ENCODE assay signal across 20 mouse cellular contexts in the genomic region with DNA sequence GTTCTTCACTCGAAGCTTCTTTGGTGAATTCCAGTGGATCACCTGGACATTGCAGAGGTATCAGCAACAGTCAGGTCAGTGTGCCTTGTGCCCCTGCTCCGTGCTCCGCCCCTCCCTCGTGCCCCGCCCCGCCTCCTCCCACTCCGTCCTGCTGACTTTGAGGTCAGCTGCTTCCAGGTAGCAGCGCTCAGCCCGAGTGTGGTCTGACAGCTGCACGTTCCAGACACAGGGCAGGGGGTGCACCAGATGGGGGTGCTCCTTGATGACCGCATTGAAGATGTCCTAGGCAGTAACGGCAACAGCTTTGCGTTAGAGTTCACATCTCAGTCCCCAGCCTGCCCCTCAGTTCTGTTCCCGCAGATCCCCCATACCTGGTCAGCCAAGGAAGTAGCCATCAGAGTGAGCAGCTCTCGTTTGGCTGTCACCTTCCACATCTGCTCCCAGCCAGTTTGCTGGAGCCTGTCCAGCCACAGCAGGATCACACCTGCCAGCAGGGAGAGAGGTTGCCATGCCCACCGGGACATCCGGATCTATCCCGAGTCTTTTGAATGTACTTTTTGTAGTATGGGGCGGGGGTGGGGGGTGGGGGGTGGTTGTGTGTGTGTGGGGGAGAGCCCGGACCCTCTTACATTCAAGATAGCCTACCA. TPM values are rescaled to one million over a fixed set of nuclear protein-coding genes. Genes with fewer than 3 reads are reported as not detected.
DNase-seq lines count a peak whose midpoint lies in the region; ATAC-seq and TF ChIP-seq lines count a peak whose summit lies in the region.
"Had no signal": no experiment of that assay in that cellular context is flagged by ENCODE, and none has a peak within 500 bp of the region (broad histone marks: within the 10 kb centered on the region; RNA-seq: fewer than 3 reads in every experiment).

No protein-coding gene starts in this region.

- H3K36me3 ChIP-seq in lung, postnatal 0 days (ENCODE audit: insufficient read depth, low read length) = no peaks in the 10 kb centered on the region
- H3K36me3 ChIP-seq in kidney, embryonic 15.5 days = peaks cover 34% of the 10 kb centered on the region
- H3K36me3 ChIP-seq in stomach, postnatal 0 days (ENCODE audit: control insufficient read depth, insufficient read depth, low read length) = no peaks in the 10 kb centered on the region; the same call in 1 of the 2 replicates

- no peaks in the 10 kb centered on the region for H3K9me3 ChIP-seq in lung, postnatal 0 days (ENCODE audit: low read length)
- no peaks in the 10 kb centered on the region for H3K9me3 ChIP-seq in kidney, embryonic 15.5 days (replicated peaks)
- H3K9me3 ChIP-seq in stomach, postnatal 0 days (ENCODE audit: control insufficient read depth, low read length) = no peaks in the 10 kb centered on the region
- H3K9me3 ChIP-seq: embryonic facial prominence, embryonic 15.5 days; G1E; heart, embryonic 10.5 days; intestine, embryonic 15.5 days; neural tube, embryonic 15.5 days had no signal

- no peak overlapping the region for H3K4me2 ChIP-seq in lung, postnatal 0 days (replicated peaks; ENCODE audit: low read depth, low read length)
- H3K4me2 ChIP-seq in kidney, embryonic 15.5 days = 0 out of 2 replicates have a peak overlapping the region, but pooled peaks have one; percentile 1
- no peak overlapping the region; the same call in 1 of the 2 replicates for H3K4me2 ChIP-seq in stomach, postnatal 0 days (replicated peaks; ENCODE audit: low read depth)
- H3K4me2 ChIP-seq: embryonic facial prominence, embryonic 15.5 days; intestine, embryonic 15.5 days; neural tube, embryonic 15.5 days had no signal

- peaks cover 4% of the 10 kb centered on the region; the same call in 1 of the 2 replicates for H3K27me3 ChIP-seq in lung, postnatal 0 days (replicated peaks; ENCODE audit: insufficient read depth, low read length)
- H3K27me3 ChIP-seq in kidney, embryonic 15.5 days = peaks cover 31% of the 10 kb centered on the region
- no peaks in the 10 kb centered on the region for H3K27me3 ChIP-seq in stomach, postnatal 0 days (ENCODE audit: control insufficient read depth, insufficient read depth, low read length)

- no peak for TF ChIP-seq EP300 in lung, postnatal 0 days (IDR thresholded peaks at IDR 0.05)
- TF ChIP-seq EP300 in stomach, postnatal 0 days (optimal IDR thresholded peaks at IDR 0.05) = no peak

- H3K27ac ChIP-seq in lung, postnatal 0 days (ENCODE audit: low read length) = no peak overlapping the region
- H3K27ac ChIP-seq in kidney, embryonic 15.5 days = 0 out of 2 replicates have a peak overlapping the region, but pooled peaks have one; percentile 25
- no peak overlapping the region for H3K27ac ChIP-seq in stomach, postnatal 0 days (replicated peaks)
- H3K27ac ChIP-seq: embryonic facial prominence, embryonic 15.5 days; heart, embryonic 10.5 days; intestine, embryonic 15.5 days; left cerebral cortex, adult 2 months; neural tube, embryonic 15.5 days had no signal

- no peak for TF ChIP-seq CTCF in lung, postnatal 0 days (IDR thresholded peaks at IDR 0.05)
- TF ChIP-seq CTCF in stomach, postnatal 0 days (IDR thresholded peaks at IDR 0.05; ENCODE audit: low read depth) = no peak

- peak; percentile 15; the same call in 1 of the 2 replicates for ATAC-seq in lung, postnatal 0 days
- no peak for ATAC-seq in kidney, embryonic 15.5 days (replicated peaks; ENCODE audit: low FRiP score)
- no peak for ATAC-seq in stomach, postnatal 0 days (ENCODE audit: low FRiP score, low TSS enrichment)
- ATAC-seq: CD4-positive, CD25-positive, alpha-beta regulatory T cell, adult 4 months; forebrain, embryonic 14.5 days; hindbrain, embryonic 16.5 days; intestine, embryonic 15.5 days had no signal

- no peak overlapping the region for H3K4me3 ChIP-seq in lung, postnatal 0 days (ENCODE audit: low read depth, low read length)
- H3K4me3 ChIP-seq in kidney, embryonic 15.5 days (replicated peaks) = no peak overlapping the region
- H3K4me3 ChIP-seq in stomach, postnatal 0 days (ENCODE audit: low read depth, low read length) = no peak overlapping the region
- H3K4me3 ChIP-seq: embryonic facial prominence, embryonic 15.5 days; heart, embryonic 10.5 days; intestine, embryonic 15.5 days; left cerebral cortex, adult 2 months; neural tube, embryonic 15.5 days had no signal

- intact Hi-C loops in heart, postnatal 36 days (cut with DNase I) = no loop called here

- DNase-seq in heart, adult 11 months = peak; percentile 89
- no peak for DNase-seq in heart, postnatal 36 days
- no peak for DNase-seq in lung, postnatal 0 days (ENCODE audit: low spot score)
- DNase-seq in lung, postnatal 10 days = no peak
- peak; percentile 63 for DNase-seq in stomach, postnatal 0 days (ENCODE audit: low spot score)
- DNase-seq in urinary bladder, postnatal 10 days (ENCODE audit: low spot score) = no peak
- DNase-seq: adrenal gland, adult 2 months; cerebellum, adult 8-10 months; lung, postnatal 14 days had no signal

- WGBS in lung, postnatal 0 days = 25% methylated on average over 20 of the region's 20 CpGs
- 28% methylated on average over 20 of the region's 20 CpGs for WGBS in kidney, embryonic 15.5 days
- WGBS in stomach, postnatal 0 days = 25% methylated on average over 20 of the region's 20 CpGs

- H3K4me1 ChIP-seq in lung, postnatal 0 days (ENCODE audit: insufficient read depth, low read depth, low read length) = peaks cover 3% of the 10 kb centered on the region; the same call in 1 of the 2 replicates
- H3K4me1 ChIP-seq in kidney, embryonic 15.5 days = peaks cover 47% of the 10 kb centered on the region
- H3K4me1 ChIP-seq in stomach, postnatal 0 days (replicated peaks; ENCODE audit: control insufficient read depth, insufficient read depth) = peaks cover 2% of the 10 kb centered on the region; the same call in 1 of the 2 replicates

- no peak overlapping the region for H3K9ac ChIP-seq in lung, postnatal 0 days (replicated peaks; ENCODE audit: low read depth)
- no peak overlapping the region for H3K9ac ChIP-seq in kidney, embryonic 15.5 days
- no peak overlapping the region for H3K9ac ChIP-seq in stomach, postnatal 0 days (ENCODE audit: low read length)
- H3K9ac ChIP-seq: embryonic facial prominence, embryonic 15.5 days; intestine, embryonic 15.5 days; neural tube, embryonic 15.5 days had no signal

RNA-seq across cellular contexts. Expression of a gene that starts 7.0 kb away (rescaled TPM):
- total RNA-seq in heart, postnatal 36 days (2021) = 10 to 100 TPM; 25.8 to 28.9 TPM
- 28.3 and 30.8 TPM in 2 replicates for polyA plus RNA-seq in lung, postnatal 0 days (2015; fragmentation: Nextera tagmentation; extraction: Ambion mirVana)
- 24.7 and 29.5 TPM in 2 replicates for polyA plus RNA-seq in kidney, embryonic 15.5 days (2015; fragmentation: Nextera tagmentation; extraction: Ambion mirVana)
- polyA plus RNA-seq in stomach, postnatal 0 days (2015; fragmentation: Nextera tagmentation; extraction: Ambion mirVana) = 33.5 and 38.3 TPM in 2 replicates

RNA-seq across cellular contexts. Expression of a gene that starts 7.2 kb away (rescaled TPM):
- total RNA-seq in heart, postnatal 36 days (2021) = not detected
- 17.1 and 18.7 TPM in 2 replicates for polyA plus RNA-seq in lung, postnatal 0 days (2015; fragmentation: Nextera tagmentation; extraction: Ambion mirVana)
- polyA plus RNA-seq in kidney, embryonic 15.5 days (2015; fragmentation: Nextera tagmentation; extraction: Ambion mirVana) = 26.0 and 29.5 TPM in 2 replicates
- 8.7 and 9.4 TPM in 2 replicates for polyA plus RNA-seq in stomach, postnatal 0 days (2015; fragmentation: Nextera tagmentation; extraction: Ambion mirVana)
- polyA plus RNA-seq: CD4-positive, CD25-positive, alpha-beta regulatory T cell, adult 4 months; G1E had no signal

RNA-seq across cellular contexts. Expression of a gene that starts 14.8 kb away (rescaled TPM):
- total RNA-seq in heart, postnatal 36 days (2021) = 1 to 10 TPM; 1.7 TPM
- polyA plus RNA-seq in lung, postnatal 0 days (2015; fragmentation: Nextera tagmentation; extraction: Ambion mirVana) = 2.3 TPM in 2 replicates
- polyA plus RNA-seq in kidney, embryonic 15.5 days (2015; fragmentation: Nextera tagmentation; extraction: Ambion mirVana) = 3.2 and 3.4 TPM in 2 replicates
- polyA plus RNA-seq in stomach, postnatal 0 days (2015; fragmentation: Nextera tagmentation; extraction: Ambion mirVana) = 1.7 and 2.3 TPM in 2 replicates

RNA-seq across cellular contexts. Expression of a gene that starts 33.6 kb away (rescaled TPM):
- total RNA-seq in heart, postnatal 36 days (2021) = 1 to 10 TPM; 4.6 to 4.8 TPM
- 7.8 and 9.7 TPM in 2 replicates for polyA plus RNA-seq in lung, postnatal 0 days (2015; fragmentation: Nextera tagmentation; extraction: Ambion mirVana)
- polyA plus RNA-seq in kidney, embryonic 15.5 days (2015; fragmentation: Nextera tagmentation; extraction: Ambion mirVana) = 32.1 and 34.9 TPM in 2 replicates
- 10.3 and 12.5 TPM in 2 replicates for polyA plus RNA-seq in stomach, postnatal 0 days (2015; fragmentation: Nextera tagmentation; extraction: Ambion mirVana)
- total RNA-seq: common myeloid progenitor, adult 5-6 weeks had no signal

Comparison
In these comparisons a context has a peak if more than half of its experiments do, and no peak if none do; other contexts are left out.
1. DNase-seq: peak in heart, adult 11 months (single experiment) and stomach, postnatal 0 days (single experiment); none in heart, postnatal 36 days (0 of 2), lung, postnatal 0 days (single experiment), lung, postnatal 10 days (single experiment) and urinary bladder, postnatal 10 days (single experiment).